Mouse (Mus musculus) testis, adult 2 months (tissue): ENCODE data around the gene Rptor.

Source experiments
- CTCF ChIP-seq: fragments of 200-500 bp; IDR thresholded peaks from 2 replicates; pipeline ENCODE4 v1.5.1; 2012; ENCODE audit warnings: low read depth, mild to moderate bottlenecking, inconsistent platforms, low read length, moderate library complexity; ENCODE audit not compliant: control insufficient read depth, insufficient read depth, insufficient replicate concordance
- POLR2A ChIP-seq: fragments of 200-500 bp; IDR thresholded peaks from 2 replicates; pipeline ENCODE4 v1.6.1; 2012; ENCODE audit warnings: low read depth, mild to moderate bottlenecking, inconsistent platforms, low read length, moderate library complexity; ENCODE audit not compliant: control insufficient read depth

- TF ChIP-seq CTCF: no peak
- TF ChIP-seq POLR2A: no peak
These were observed 82.8 kb downstream of the Rptor start for GRCm38 (mm10) chr11:119685477-119685876.
